Mouse (Mus musculus) hematopoietic stem cell, adult 5-6 weeks (primary cell): ENCODE measurements around the gene 1110002E22Rik. TPM values are rescaled to one million over a fixed set of nuclear protein-coding genes. Genes with fewer than 3 reads are reported as not detected.

Experiments used
- ATAC-seq, 2 experiments: fragments of 125-278 bp in 1 of 2; replicated peaks in 1 of 2; 2 replicates each; pipeline ENCODE4 v1.8.0; 2016 to 2017; ENCODE audit warnings: inconsistent platforms in 2 of 2, mild to moderate bottlenecking in 2 of 2, moderate number of reproducible peaks in 2 of 2, low read depth in 1 of 2, moderate TSS enrichment in 1 of 2; ENCODE audit not compliant: low FRiP score in 2 of 2, poor library complexity in 2 of 2, severe bottlenecking in 2 of 2, insufficient read depth in 1 of 2, low TSS enrichment in 1 of 2
- total RNA-seq: library from RNA; stranded (forward); fragments of 172-1452, 232-1000 nt; gene quantifications from 2 replicates; pipeline ENCODE4 v1.2.3, GENCODE M21; 2017

Gene 1110002E22Rik
- 0.05 TPM in 1 of 2 replicates, not detected in the other for total RNA-seq

GRCm38 (mm10) chr3:138064732-138065645 is at the start of gene 1110002E22Rik:
TSS of gene 1110002E22Rik (plus strand) at chr3:138065052.
- no peak for ATAC-seq

DNA sequence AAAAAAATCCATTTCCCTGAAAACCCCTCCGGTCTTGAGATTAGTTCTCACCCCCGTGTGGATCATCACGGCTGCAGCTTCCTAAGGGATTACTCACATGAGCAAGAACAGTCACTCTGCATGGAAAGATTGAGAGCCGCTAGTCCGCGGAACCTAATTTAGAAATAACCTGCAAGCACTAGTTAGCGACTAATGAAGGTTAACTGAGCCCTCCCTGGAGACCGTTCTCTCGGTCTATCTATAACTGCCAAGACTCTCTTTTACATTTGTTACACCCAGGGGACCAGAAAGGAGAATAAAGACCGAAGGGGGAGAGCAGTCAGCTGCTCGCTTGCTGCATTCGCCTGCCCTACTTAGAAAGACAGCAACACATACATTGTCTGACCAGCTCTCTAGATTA is 48.0 kb upstream of the 1110002E22Rik start:
- no peak for ATAC-seq

DNA sequence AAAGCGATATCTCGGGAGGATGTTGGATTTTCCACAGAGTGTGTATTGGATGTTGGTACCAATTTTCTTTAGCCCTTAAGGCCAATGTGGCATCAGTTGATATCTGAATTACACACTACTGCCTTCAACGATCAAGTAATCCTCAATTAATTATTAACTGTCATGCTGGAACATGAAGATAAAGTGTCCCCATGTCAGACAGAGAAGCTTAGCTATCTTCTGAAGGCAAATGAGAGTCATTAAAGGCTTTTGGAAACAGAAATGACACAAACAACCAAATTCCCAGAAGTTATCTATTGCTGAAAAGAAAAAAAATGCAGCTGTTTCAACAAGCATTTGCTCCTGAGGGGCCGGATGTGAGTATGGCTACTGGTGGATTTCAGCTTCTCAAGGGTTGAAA is 42.8 kb upstream of the 1110002E22Rik start:
- no peak for ATAC-seq

GRCm38 (mm10) chr3:138022651-138023050 is 42.2 kb upstream of the 1110002E22Rik start:
- no peak for ATAC-seq

DNA sequence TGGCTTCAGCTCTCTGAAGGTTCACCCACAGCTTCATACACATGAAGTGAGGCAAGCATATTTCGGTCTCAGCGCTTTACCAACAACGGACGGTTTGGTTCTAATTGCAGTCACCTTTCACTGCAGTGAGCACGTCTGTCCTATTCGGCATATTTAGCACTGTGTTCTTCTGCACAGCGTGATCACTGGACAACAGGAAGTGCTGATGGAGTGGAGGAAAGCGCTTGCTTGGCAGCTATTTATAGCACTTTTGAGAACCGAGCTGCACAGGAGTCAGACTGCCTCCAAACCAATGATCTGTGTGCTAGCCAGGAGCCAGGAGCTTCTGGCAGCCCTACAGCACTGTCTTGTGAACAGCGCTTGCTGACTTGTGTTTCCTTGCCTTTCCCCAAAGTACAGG is 38.6 kb upstream of the 1110002E22Rik start:
- peak in 1 of 2 experiments; percentile 53; a peak in 1 of 4 replicates for ATAC-seq

GRCm38 (mm10) chr3:138027575-138028362 is 37.1 kb upstream of the 1110002E22Rik start:
- no peak for ATAC-seq

DNA sequence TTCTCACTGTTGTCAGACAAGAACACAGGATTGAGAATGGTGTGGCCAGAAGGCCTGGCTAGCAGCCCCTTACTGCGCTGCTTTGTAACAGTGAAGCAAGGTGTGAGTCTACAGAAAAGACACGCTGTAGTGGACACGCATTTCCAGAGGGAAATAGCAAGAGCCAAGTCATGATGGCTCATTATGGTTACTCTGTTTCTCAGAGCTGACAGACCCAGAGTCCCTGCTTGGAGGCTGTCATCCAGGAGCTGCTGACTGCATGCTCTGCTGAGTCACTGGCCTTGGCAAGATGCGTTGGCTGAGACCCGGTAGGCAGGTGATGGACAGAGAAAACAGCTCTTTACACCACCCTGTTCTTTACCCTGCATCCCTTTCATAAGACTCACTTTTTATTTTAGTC is 35.5 kb upstream of the 1110002E22Rik start:
- peak; percentile 58 to 61; a peak in 3 of 4 replicates for ATAC-seq

DNA sequence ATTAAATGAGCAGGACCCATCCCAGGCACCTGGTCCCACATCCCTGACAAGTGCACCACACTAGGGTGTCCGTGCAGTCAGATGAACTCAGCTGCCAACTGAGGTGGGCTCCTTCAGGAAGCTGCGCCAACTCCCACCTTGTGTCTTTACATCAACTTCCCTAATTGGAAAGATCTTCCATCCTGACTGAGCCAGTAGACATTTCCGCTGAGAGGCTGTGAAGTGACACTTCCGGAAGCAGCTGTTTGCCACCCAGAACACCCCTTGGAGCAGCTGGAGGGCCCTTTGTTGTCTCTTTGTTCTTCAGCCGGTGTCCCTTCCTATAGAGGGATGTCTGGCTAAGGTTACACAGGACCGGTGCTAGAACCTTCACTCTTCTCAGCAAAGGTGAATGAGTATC is 34.3 kb upstream of the 1110002E22Rik start:
- ATAC-seq = no peak

GRCm38 (mm10) chr3:138033986-138034385 is 30.9 kb upstream of the 1110002E22Rik start:
- ATAC-seq = no peak

DNA sequence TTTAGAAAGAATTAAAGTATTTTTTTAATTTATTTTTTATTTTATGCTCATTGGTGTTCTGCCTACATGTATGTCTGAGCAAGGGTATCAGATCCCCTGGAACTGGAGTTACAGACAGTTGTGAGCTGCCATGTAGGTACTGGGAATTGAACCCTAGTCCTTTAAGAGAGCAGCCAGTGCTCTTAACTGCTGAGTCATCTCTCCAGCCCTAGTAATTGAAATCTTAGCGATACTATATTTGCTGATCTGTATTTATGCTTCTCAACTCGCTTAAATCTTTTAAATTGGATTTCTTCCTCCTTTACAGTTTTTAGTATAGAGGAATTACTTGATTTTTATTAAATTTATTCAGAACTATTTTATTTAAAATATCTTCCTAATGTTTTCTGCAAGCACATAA is 23.9 kb upstream of the 1110002E22Rik start:
- no peak for ATAC-seq

DNA sequence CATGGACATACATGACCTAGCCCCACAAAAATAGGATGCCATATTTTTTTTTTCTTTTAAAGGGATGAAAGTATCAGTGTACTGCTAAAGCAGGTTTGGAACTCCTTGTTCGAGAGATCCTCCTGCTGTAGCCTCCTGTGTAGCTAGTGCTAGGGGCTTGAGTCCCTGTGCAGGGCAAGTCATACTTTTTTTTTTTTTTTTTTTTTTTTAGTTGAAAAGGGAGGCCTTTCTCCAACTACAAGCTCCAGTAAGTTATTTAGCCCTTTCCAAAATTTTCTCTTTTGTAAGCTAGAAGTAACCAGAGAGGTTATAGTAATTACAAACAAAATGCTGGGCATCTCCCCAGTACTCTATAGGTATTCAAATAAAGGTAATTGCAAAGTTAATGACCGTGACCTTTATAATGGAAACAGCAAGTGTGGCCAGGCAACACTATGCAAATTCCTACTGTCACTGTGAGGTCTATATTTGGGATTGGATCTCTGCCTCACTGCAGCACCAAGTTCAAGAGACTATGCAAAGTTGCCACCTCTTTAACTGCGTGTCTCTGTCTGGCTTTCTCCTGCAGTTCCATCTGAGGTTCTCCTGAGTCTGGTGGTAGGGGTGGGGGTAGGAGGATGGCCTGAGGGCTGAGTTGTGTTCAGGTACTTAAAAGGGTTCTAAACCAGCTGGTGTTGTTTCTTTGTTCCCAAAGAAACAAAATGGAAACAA is 23.1 kb upstream of the 1110002E22Rik start:
- ATAC-seq = no peak

DNA sequence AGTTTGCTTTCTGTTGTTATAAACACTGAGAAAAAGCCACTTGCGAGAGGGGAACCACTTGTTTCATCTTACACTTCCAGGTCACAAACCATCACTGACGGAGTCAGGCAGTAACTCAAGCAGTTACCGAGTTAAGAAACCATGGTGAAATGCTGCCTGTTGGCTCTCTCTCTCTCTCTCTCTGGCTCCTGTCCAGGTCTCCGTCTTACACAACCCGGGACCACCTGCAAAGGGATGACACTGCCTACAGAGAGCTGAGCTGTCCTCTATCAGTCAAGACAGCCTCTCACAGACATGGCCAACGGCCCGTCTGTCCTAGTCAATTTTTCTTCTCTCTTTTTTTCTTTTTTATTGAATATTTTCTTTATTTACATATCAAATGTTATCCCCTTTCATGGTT is 21.5 kb upstream of the 1110002E22Rik start:
- ATAC-seq = no peak

- ATAC-seq = no peak
These were observed 15.3 kb upstream of the 1110002E22Rik start for GRCm38 (mm10) chr3:138049555-138049954.

GRCm38 (mm10) chr3:138050772-138051171 is 14.1 kb upstream of the 1110002E22Rik start:
- no peak for ATAC-seq

GRCm38 (mm10) chr3:138051431-138051830 is 13.4 kb upstream of the 1110002E22Rik start:
- no peak for ATAC-seq

DNA sequence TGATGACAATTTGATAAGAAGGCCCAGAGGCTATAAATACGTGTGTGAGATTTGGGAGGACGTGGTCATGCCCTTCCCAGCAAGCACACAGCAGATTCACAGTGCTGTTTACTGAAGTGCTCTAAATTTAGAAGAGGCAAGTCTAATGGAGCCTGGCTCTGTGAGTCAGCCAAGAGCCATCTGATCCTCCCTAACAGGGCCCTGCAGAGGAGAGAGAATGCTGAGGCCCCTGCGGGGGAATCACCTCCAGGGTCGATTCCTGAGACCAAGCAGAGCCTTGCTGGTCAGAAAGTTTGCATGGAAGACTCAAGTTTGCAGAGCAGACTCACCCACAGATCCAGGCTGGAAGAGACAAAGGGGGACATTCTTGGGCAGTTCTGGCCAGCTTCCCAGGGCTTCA is 10.9 kb upstream of the 1110002E22Rik start:
- no peak for ATAC-seq

DNA sequence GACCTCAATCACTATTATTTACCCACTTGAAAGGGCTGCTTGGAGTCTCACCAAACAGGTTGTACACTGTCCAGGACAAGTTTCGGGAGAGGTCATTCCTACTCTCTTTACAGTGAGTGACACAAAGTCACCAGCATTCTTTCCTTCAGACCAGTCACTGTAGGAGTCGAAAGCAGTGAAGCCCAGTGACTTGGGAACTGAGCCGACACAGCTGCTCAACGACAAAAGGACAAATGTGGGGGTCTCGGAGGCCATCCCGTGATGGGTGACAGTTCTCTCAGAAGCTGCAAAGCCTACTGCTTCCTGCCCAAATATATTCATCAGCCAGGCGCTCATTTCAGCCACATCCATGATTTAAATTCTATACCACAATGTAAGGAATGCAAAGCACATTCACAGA is 7.9 kb upstream of the 1110002E22Rik start:
- no peak for ATAC-seq

DNA sequence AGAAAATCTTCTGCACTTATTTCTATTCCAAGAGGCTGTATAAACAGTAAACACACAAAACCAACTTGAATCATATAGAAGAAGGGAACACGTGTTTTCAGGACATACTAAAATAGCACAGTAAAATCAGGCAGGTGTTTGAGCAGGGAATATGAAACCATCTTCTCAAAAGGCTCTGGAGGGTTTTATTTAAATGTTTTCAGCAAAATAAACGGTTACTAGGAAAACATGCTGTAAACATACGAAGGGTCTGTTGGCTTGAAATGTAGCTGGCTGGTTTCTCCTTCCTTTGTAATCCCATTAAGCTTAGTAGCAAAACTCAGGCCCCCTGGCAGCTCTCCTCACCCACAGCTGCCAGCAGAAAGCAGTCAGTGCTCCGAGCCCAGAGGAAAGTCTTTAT is 6.6 kb upstream of the 1110002E22Rik start:
- no peak for ATAC-seq
